Mouse (Mus musculus) heart, adult 2 months (tissue): ENCODE data around the gene Arntl. TPM values are rescaled to one million over a fixed set of nuclear protein-coding genes. Genes with fewer than 3 reads are reported as not detected.

Experiments used
- DNase-seq, 2 experiments: peaks; one replicate each; pipeline ENCODE4 v3.0.0; 2021
- H3K27ac ChIP-seq: fragments of 200-600 bp; 2 replicates; pipeline ENCODE4 v1.8.1; 2022
- H3K27me3 ChIP-seq: fragments of 200-500 bp; 2 replicates; pipeline ENCODE4 v1.6.1; 2012; ENCODE audit warnings: mild to moderate bottlenecking, low read length, inconsistent platforms, mixed read lengths; ENCODE audit not compliant: control insufficient read depth, insufficient read depth
- H3K36me3 ChIP-seq: fragments of 200-500 bp; 2 replicates; pipeline ENCODE4 v1.6.1; 2012; ENCODE audit warnings: low read length, inconsistent platforms; ENCODE audit not compliant: control insufficient read depth, insufficient read depth
- H3K4me1 ChIP-seq: fragments of 200-500 bp; 2 replicates; pipeline ENCODE4 v1.6.1; 2011; ENCODE audit warnings: low read length; ENCODE audit not compliant: control insufficient read depth, insufficient read depth
- H3K4me3 ChIP-seq: fragments of 200-600 bp; 2 replicates; pipeline ENCODE4 v1.8.1; 2022
- H3K79me2 ChIP-seq: fragments of 200-500 bp; replicated peaks from 2 replicates; pipeline ENCODE4 v1.6.1; 2012; ENCODE audit warnings: mild to moderate bottlenecking, inconsistent platforms, low read length, moderate library complexity, mixed read lengths; ENCODE audit not compliant: control insufficient read depth, insufficient read depth
- H3K9ac ChIP-seq: fragments of 200-500 bp; 2 replicates; pipeline ENCODE4 v1.6.1; 2012; ENCODE audit warnings: low read depth, mild to moderate bottlenecking, control low read depth, inconsistent platforms, low read length, mixed read lengths
- CTCF ChIP-seq: fragments of 200-600 bp; IDR thresholded peaks from 2 replicates; pipeline ENCODE4 v1.8.1; 2022; ENCODE audit warnings: antibody characterized with exemption, mild to moderate bottlenecking, moderate library complexity
- EP300 ChIP-seq: fragments of 200-500 bp; IDR thresholded peaks from 2 replicates; pipeline ENCODE4 v1.6.1; 2011; ENCODE audit warnings: low read depth, low read length, control low read depth; ENCODE audit not compliant: insufficient read depth
- POLR2A ChIP-seq: fragments of 200-500 bp; IDR thresholded peaks from 2 replicates; pipeline ENCODE4 v1.6.1; 2011; ENCODE audit warnings: mild to moderate bottlenecking, low read depth, low read length, control low read depth; ENCODE audit not compliant: insufficient read depth
- WGBS: fragments of 180-500 bp; shearing (Covaris S2); methylation state at CpG from one replicate; pipeline ENCODE4 v1.1.7; 2018; 5-methylcytosine and 5-hydroxymethylcytosine counted together
- intact Hi-C: fragments of 180-260 bp; cut with DNase I; formaldehyde crosslinking; loops from one replicate; pipeline ENCODE4 v1.15.1; 2025
- polyA plus RNA-seq: library from polyadenylated mRNA; depleted of rRNA; stranded (reverse); fragments of >200 nt; gene quantifications from 2 replicates; pipeline ENCODE4 v1.2.3, GENCODE M21; 2012
- total RNA-seq, 2 experiments: library from RNA; stranded (reverse); gene quantifications; 2 replicates each; pipeline ENCODE4 v1.2.3; 2021

Arntl gene
- total and polyA plus RNA-seq, 3 experiments: 6.6 to 26.7 (median 7.2) TPM

GRCm38 (mm10) chr7:113172425-113172824, 34.8 kb upstream of the Arntl start:
- Histone ChIP-seq H3K4me3 (no peak overlapping the region), H3K27ac (peak overlapping the region; percentile 61), H3K79me2 (no peaks in the 10 kb centered on the region), H3K4me1 (peaks cover 8% of the 10 kb centered on the region), H3K9ac (no peak overlapping the region), H3K27me3 (no peaks in the 10 kb centered on the region), H3K36me3 (no peaks in the 10 kb centered on the region)
- DNase-seq: peak in 1 of 2 experiments; percentile 61
- no peak for TF ChIP-seq POLR2A
- no peak for TF ChIP-seq EP300
- no peak for TF ChIP-seq CTCF
- intact Hi-C loops: no loop called here
- whole genome bisulfite sequencing: 25% methylated on average over 2 of the region's 2 CpGs

GRCm38 (mm10) chr7:113175481-113175880, 31.8 kb upstream of the Arntl start:
- TF ChIP-seq EP300: no peak
- TF ChIP-seq CTCF: no peak
- no peak for TF ChIP-seq POLR2A
- no peak for DNase-seq
- no peak overlapping the region for H3K9ac ChIP-seq
- H3K79me2 ChIP-seq: no peaks in the 10 kb centered on the region
- peaks cover 6% of the 10 kb centered on the region for H3K4me1 ChIP-seq
- no peaks in the 10 kb centered on the region for H3K36me3 ChIP-seq
- H3K27ac ChIP-seq: no peak overlapping the region
- no peaks in the 10 kb centered on the region for H3K27me3 ChIP-seq
- intact Hi-C loops: no loop called here
- no peak overlapping the region for H3K4me3 ChIP-seq
- WGBS: 84% methylated on average over 4 of the region's 4 CpGs

GRCm38 (mm10) chr7:113178073-113178472, 29.2 kb upstream of the Arntl start:
- H3K9ac ChIP-seq: no peak overlapping the region
- H3K27me3 ChIP-seq: no peaks in the 10 kb centered on the region
- intact Hi-C loops: no loop called here
- no peak overlapping the region for H3K27ac ChIP-seq
- no peaks in the 10 kb centered on the region; the same call in 1 of the 2 replicates for H3K4me1 ChIP-seq
- 94% methylated on average over 6 of the region's 6 CpGs for WGBS
- H3K36me3 ChIP-seq: no peaks in the 10 kb centered on the region
- DNase-seq: no peak
- no peak overlapping the region for H3K4me3 ChIP-seq
- H3K79me2 ChIP-seq: no peaks in the 10 kb centered on the region
- no peak for TF ChIP-seq EP300
- TF ChIP-seq CTCF: no peak
- TF ChIP-seq POLR2A: no peak

GRCm38 (mm10) chr7:113183787-113184186, 23.5 kb upstream of the Arntl start:
- Histone ChIP-seq H3K27ac (no peak overlapping the region), H3K79me2 (no peaks in the 10 kb centered on the region), H3K4me1 (peaks cover 12% of the 10 kb centered on the region), H3K36me3 (no peaks in the 10 kb centered on the region), H3K9ac (no peak overlapping the region), H3K4me3 (no peak overlapping the region), H3K27me3 (no peaks in the 10 kb centered on the region)
- 85% methylated on average over 8 of the region's 8 CpGs for whole genome bisulfite sequencing
- TF ChIP-seq CTCF (no peak), EP300 (no peak), POLR2A (no peak)
- no peak for DNase-seq
- intact Hi-C loops: loop anchor here (2.0 kb wide), 1 partner anchor 15 kb away; no protein-coding TSS in a partner anchor

DNA sequence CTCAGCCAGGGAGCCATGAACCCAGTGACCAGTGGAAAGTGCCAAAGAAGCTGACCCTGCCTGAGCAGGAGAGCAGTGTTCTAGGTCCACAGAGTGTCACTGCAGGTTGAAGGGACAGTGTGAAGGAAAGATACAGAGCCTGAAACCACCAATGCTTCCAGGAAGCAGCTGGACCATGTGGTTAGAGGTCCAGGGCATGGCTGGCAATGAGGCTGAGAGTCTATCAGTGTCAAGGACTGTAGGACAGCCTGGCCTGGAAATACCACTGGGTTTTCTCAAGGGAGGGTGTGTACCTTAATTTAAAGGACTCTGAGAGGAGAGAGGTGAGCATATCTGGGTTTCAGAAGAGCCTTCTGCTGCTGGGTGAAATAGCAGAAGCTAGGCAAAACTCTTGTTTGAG, 22.2 kb upstream of the Arntl start:
- Histone ChIP-seq H3K4me3 (no peak overlapping the region), H3K27ac (peak overlapping the region; percentile 82)
- 0 out of 2 replicates have a peak, but pooled peaks have one; percentile 14 for TF ChIP-seq CTCF
- TF ChIP-seq EP300: no peak

GRCm38 (mm10) chr7:113186041-113186800, 21.0 kb upstream of the Arntl start:
- WGBS: 34% methylated on average over 10 of the region's 10 CpGs
- Histone ChIP-seq H3K27me3 (no peaks in the 10 kb centered on the region), H3K36me3 (no peaks in the 10 kb centered on the region), H3K4me1 (peaks cover 12% of the 10 kb centered on the region), H3K27ac (peak overlapping the region; percentile 82), H3K4me3 (no peak overlapping the region), H3K9ac (no peak overlapping the region), H3K79me2 (no peaks in the 10 kb centered on the region)
- TF ChIP-seq EP300 (no peak), CTCF (peak; percentile 10; the same call in 1 of the 2 replicates)
- peak; percentile 45 to 73 for DNase-seq
- intact Hi-C loops: no loop called here

More for the DNA sequence above, 22.2 kb upstream of the Arntl start:
- Histone ChIP-seq H3K79me2 (no peaks in the 10 kb centered on the region), H3K36me3 (no peaks in the 10 kb centered on the region), H3K9ac (no peak overlapping the region), H3K4me1 (peaks cover 12% of the 10 kb centered on the region), H3K27me3 (no peaks in the 10 kb centered on the region)
- intact Hi-C loops: loop anchor here (2.0 kb wide), 1 partner anchor 16 kb away; no protein-coding TSS in a partner anchor
- DNase-seq: no peak
